Mouse (Mus musculus): ENCODE results near the gene Olfr1031. TPM values are rescaled to one million over a fixed set of nuclear protein-coding genes. Genes with fewer than 3 reads are reported as not detected.
"Not testable (repeated sequence)": the region's sequence is repeated elsewhere in the genome, so short reads cannot be mapped to it uniquely, and the experiment has no call there.

Olfr1031 gene
- not detected in 2 replicates for polyA plus RNA-seq (2012; rRNA removed)

- no peak for DNase-seq (ENCODE audit: low read depth)
Measured at GRCm38 (mm10) chr2:85990004-85990403, at the start of gene Olfr1031. TSS of gene Olfr1031 (plus strand) at chr2:85990304.

GRCm38 (mm10) chr2:85950137-85950536, 40.0 kb upstream of the Olfr1031 start, which contains the start of gene Olfr1028:
TSS of gene Olfr1028 (plus strand) at chr2:85950437.
- DNase-seq (ENCODE audit: low read depth): no peak

GRCm38 (mm10) chr2:85973595-85973994, 16.5 kb upstream of the Olfr1031 start, which contains the start of gene Olfr1029:
TSS of gene Olfr1029 (plus strand) at chr2:85973895.
- DNase-seq (ENCODE audit: low read depth): no peak

GRCm38 (mm10) chr2:85978976-85979375, 11.1 kb upstream of the Olfr1031 start, which contains the start of gene Olfr1030:
TSS of gene Olfr1030 (plus strand) at chr2:85979276.
- no peak for DNase-seq (ENCODE audit: low read depth)

- no peak for DNase-seq (ENCODE audit: low read depth)
Measured at GRCm38 (mm10) chr2:86005240-86005639, 15.1 kb downstream of the Olfr1031 start, which contains the start of gene Olfr1032. TSS of gene Olfr1032 (plus strand) at chr2:86005540.

GRCm38 (mm10) chr2:86020406-86020805, 30.3 kb downstream of the Olfr1031 start, which contains the start of gene Olfr1033:
TSS of gene Olfr1033 (plus strand) at chr2:86020633.
- not testable (repeated sequence) for DNase-seq (ENCODE audit: low read depth)

- not testable (repeated sequence) for DNase-seq (ENCODE audit: low read depth)
Measured at GRCm38 (mm10) chr2:86021518-86021917, 31.4 kb downstream of the Olfr1031 start.

Other genes starting within 250 kb of the Olfr1031 start
- gene Olfr1012, start 227.5 kb upstream of the Olfr1031 start, polyA plus RNA-seq (2012; rRNA removed): not detected in 2 replicates
- gene Olfr1013, start 223.2 kb upstream of the Olfr1031 start, polyA plus RNA-seq (2012; rRNA removed): not detected in 2 replicates
- not detected in 2 replicates for gene Olfr1014, start 217.6 kb upstream of the Olfr1031 start, polyA plus RNA-seq (2012; rRNA removed)
- not detected in 2 replicates for gene Olfr1015, start 208.3 kb upstream of the Olfr1031 start, polyA plus RNA-seq (2012; rRNA removed)
- gene Olfr1016, start 187.8 kb upstream of the Olfr1031 start, polyA plus RNA-seq (2012; rRNA removed): not detected in 2 replicates
- not detected in 2 replicates for gene Olfr1018, start 171.8 kb upstream of the Olfr1031 start, polyA plus RNA-seq (2012; rRNA removed)
- gene Olfr1019, start 144.8 kb upstream of the Olfr1031 start, polyA plus RNA-seq (2012; rRNA removed): not detected in 2 replicates
- not detected in 2 replicates for gene Olfr1020, start 143.3 kb upstream of the Olfr1031 start, polyA plus RNA-seq (2012; rRNA removed)
- not detected in 2 replicates for gene Olfr1022, start 121.7 kb upstream of the Olfr1031 start, polyA plus RNA-seq (2012; rRNA removed)
- not detected in 2 replicates for gene Olfr1023, start 104.7 kb upstream of the Olfr1031 start, polyA plus RNA-seq (2012; rRNA removed)
- gene Olfr1024, start 85.3 kb upstream of the Olfr1031 start, polyA plus RNA-seq (2012; rRNA removed): not detected in 2 replicates
- not detected in 2 replicates for gene Olfr1025-ps1, start 75.1 kb upstream of the Olfr1031 start, polyA plus RNA-seq (2012; rRNA removed)
- gene Olfr1026, start 68.7 kb upstream of the Olfr1031 start, polyA plus RNA-seq (2012; rRNA removed): not detected in 2 replicates
- gene Olfr1028, start 39.9 kb upstream of the Olfr1031 start, polyA plus RNA-seq (2012; rRNA removed): not detected in 2 replicates
- gene Olfr1029, start 16.4 kb upstream of the Olfr1031 start, polyA plus RNA-seq (2012; rRNA removed): not detected in 2 replicates
- not detected in 2 replicates for gene Olfr1030, start 11.0 kb upstream of the Olfr1031 start, polyA plus RNA-seq (2012; rRNA removed)
- gene Olfr1032, start 15.2 kb downstream of the Olfr1031 start, polyA plus RNA-seq (2012; rRNA removed): not detected in 2 replicates
- gene Olfr1033, start 30.3 kb downstream of the Olfr1031 start, polyA plus RNA-seq (2012; rRNA removed): 0.61 and 1.0 TPM in 2 replicates
- 0.13 and 0.14 TPM in 2 replicates for gene Olfr1034, start 55.6 kb downstream of the Olfr1031 start, polyA plus RNA-seq (2012; rRNA removed)
- gene Olfr1036, start 83.7 kb downstream of the Olfr1031 start, polyA plus RNA-seq (2012; rRNA removed): not detected in 2 replicates
- gene Olfr1037, start 97.1 kb downstream of the Olfr1031 start, polyA plus RNA-seq (2012; rRNA removed): not detected in 2 replicates
- gene Olfr1039, start 145.6 kb downstream of the Olfr1031 start, polyA plus RNA-seq (2012; rRNA removed): 0.03 TPM in 1 of 2 replicates, not detected in the other
- not detected in 2 replicates for gene Olfr1040, start 156.4 kb downstream of the Olfr1031 start, polyA plus RNA-seq (2012; rRNA removed)
- gene Olfr1042, start 171.5 kb downstream of the Olfr1031 start, polyA plus RNA-seq (2012; rRNA removed): not detected in 2 replicates
- not detected in 2 replicates for gene Olfr1043, start 177.2 kb downstream of the Olfr1031 start, polyA plus RNA-seq (2012; rRNA removed)
- not detected in 2 replicates for gene Olfr1044, start 187.5 kb downstream of the Olfr1031 start, polyA plus RNA-seq (2012; rRNA removed)
- gene Olfr52, start 195.4 kb downstream of the Olfr1031 start, polyA plus RNA-seq (2012; rRNA removed): not detected in 2 replicates
- gene Olfr1045, start 212.7 kb downstream of the Olfr1031 start, polyA plus RNA-seq (2012; rRNA removed): not detected in 2 replicates
- not detected in 2 replicates for gene Olfr1046, start 229.0 kb downstream of the Olfr1031 start, polyA plus RNA-seq (2012; rRNA removed)
- not detected in 2 replicates for gene Olfr1047, start 241.1 kb downstream of the Olfr1031 start, polyA plus RNA-seq (2012; rRNA removed)
- gene Olfr1048, start 250.0 kb downstream of the Olfr1031 start, polyA plus RNA-seq (2012; rRNA removed): not detected in 2 replicates

Measured in gonadal fat pad, adult 2 months (tissue).